Mouse (Mus musculus) mouse trophoblast stem cell (cell line): Measurements from ENCODE around the gene Rnf146.
"Not testable (repeated sequence)": the region's sequence is repeated elsewhere in the genome, so short reads cannot be mapped to it uniquely, and the experiment has no call there.

Experiments used
- in situ Hi-C, 2 experiments: fragments of 300-500 bp; cut with MseI, MboI; formaldehyde crosslinking; loops; 2 replicates in 1 of 2; 3 replicates in 1 of 2; pipeline ENCODE4 v1.15.1; 2025

Rnf146 gene

DNA sequence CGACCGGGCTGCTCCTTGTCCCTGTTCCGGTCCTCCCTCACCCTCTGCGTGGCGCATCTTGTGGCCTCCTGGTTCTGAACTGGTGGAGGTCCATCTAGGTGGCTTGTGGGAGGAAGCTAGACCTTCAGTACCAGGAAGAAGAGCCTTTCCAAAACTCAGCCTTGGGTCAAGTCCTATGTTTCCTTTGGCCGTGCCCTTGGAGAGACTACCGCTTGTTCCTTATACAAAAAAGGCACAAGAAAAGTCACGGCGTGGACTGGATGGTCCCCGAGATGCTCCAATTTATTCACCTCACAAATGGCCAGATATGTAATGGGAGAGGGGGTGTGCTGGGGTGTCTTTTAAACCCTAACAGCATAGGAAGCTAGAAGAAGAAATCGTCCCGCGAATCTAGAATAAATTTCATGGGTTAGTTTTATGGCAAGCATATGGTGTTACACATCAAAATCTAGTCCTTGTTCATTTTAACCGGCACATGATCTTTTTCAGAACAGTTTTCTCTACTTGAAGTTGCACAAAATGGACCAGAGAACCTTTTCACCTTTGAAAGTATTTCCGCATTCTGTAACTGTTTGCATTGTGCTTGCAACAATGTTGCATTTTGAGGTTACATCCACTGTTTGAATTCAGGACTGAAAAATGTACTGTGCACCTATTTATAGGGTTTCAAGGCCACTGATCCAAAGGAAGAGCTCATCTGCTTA lies at the start of gene Rnf146:
TSS of gene Rnf146 (minus strand) at position 246 of the 704 bp plus-strand sequence.
- in situ Hi-C loops = no loop called here

GRCm38 (mm10) chr10:29402656-29403268 lies 40.5 kb upstream of the Rnf146 start:
- in situ Hi-C loops = no loop called here

DNA sequence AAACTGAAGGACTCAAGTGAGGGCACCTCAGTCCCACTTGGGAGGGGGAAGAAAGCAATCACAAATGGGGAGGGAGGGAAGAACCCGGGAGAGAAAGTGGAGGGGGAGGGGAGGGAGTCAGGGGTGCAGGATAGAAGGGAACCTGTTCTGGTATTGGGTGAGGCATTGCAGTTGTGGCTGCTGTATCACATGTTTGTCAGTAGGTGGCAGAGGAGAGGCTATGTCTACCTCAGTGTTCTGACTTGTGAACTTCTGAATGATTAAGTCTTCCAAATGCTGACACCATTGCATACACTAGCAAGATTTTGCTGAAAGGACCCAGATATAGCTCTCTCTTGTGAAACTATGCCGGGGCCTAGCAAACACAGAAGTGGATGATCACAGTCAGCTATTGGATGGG lies 32.6 kb upstream of the Rnf146 start:
- in situ Hi-C loops = not testable (repeated sequence)

DNA sequence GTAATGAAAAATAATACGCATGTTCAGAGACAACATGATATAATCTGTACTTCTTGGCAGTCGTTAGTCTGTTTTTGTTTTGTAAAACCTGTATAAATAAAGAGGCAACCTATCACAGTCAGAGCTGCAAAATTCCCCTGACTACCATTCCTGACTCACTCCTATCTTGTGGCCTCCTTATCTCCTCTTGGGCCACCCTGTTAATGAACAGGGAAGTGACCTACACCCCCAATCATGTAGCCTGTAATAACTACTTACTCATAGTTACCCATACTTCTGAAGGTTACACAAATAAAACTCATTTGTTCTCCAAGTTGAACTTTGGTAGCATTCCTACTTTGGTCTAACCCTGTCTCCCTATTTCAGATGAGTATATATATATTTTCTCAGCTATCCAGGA lies 19.3 kb upstream of the Rnf146 start:
- in situ Hi-C loops = no loop called here

DNA sequence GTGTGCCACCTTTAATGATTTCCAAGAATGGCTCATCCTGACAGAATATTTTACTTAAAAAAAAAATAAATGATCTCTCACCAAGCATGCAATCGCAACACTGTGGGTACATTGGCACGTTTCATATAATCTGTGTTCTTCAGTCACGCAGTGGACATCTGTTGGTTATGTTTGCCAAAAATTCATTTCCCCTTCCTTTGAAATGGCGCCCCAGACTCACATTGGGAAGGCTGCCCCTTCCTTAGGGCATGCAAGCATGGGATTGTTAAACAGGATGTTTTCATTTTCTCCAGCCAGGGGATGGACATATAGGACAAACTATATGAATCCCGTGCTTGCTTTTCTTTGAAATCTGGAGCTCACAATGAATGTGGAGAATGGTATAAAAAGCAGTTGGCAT lies 11.8 kb upstream of the Rnf146 start:
- in situ Hi-C loops = no loop called here

GRCm38 (mm10) chr10:29361464-29362196 lies 612 bp downstream of the Rnf146 start:
- in situ Hi-C loops = no loop called here

DNA sequence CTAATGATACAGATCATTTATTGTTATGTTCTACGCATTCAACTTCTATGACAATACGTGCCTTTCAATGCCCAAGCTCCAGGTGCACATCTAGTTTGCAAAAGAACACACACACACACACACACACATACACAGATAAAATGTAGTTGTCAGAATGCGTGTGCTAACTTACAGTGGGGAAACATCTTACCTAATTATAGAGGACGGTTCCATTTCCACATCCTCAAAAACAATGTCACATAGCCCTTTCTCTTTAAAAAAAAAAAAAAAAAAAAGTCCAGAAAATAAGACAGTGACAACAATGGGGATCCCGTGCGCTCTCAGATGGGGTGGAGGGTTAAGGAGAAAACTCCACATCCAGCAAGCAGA lies 1.2 kb downstream of the Rnf146 start:
- in situ Hi-C loops = no loop called here

GRCm38 (mm10) chr10:29354183-29354582 lies 8.1 kb downstream of the Rnf146 start:
- in situ Hi-C loops = no loop called here

GRCm38 (mm10) chr10:29352575-29352974 lies 9.7 kb downstream of the Rnf146 start:
- in situ Hi-C loops = no loop called here

DNA sequence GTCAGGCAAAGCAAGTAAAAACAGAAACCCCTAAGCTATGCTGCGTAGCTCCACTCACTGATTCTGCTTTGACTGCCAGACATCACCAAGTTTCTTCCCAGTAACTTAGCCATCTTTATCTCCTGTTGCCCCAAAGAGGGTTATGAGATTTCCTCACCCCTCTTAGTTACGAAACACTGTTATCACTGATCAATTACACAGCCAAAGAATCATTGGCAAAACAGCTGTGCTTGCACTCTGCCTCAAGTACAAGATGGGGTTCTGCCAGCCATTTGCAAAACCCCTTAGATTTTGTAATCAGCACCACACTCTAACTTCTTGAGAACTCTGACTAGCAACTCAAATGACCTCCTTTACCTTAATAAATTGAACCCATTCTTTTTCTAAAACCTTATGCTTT lies 10.8 kb downstream of the Rnf146 start:
- in situ Hi-C loops = no loop called here

DNA sequence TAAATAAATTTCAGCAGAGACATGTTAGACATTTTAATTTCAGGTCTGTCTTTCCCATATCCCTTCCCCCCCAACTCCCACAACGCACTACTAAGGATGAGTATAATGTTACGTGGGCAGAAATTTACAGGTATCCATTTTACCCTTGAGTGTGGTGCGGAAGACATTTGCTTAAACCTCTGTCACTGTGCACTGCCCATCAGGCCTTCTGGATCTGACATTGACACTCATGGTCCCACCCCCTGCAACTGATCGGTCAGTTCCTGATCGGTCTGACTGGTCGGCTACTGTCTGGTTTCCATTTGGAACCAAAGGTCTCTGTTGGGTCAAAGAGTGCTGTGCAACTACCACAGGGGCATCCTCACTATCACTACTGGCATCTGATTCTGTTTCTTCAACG lies 15.6 kb downstream of the Rnf146 start:
- in situ Hi-C loops = loop anchor here in 1 of 2 experiments (25.0 kb wide), 1 partner anchor 259 kb away; no protein-coding TSS in a partner anchor

DNA sequence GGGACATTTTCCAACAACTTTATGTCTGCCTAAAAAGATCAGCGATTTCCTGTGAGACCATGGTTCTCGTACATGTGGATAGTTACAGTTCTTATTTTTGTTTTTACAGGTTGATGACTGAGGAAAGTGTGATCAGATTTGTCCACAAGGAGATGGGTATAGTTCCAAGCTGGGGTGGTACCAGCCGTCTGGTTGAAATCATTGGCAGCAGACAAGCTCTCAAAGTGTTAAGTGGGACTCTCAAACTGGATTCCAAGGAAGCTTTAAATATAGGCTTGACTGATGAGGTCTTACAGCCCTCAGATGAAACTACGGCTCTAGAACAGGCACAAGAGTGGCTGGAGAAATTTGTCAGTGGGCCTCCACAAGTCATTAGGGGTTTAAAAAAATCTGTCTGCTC lies 18.0 kb downstream of the Rnf146 start:
- in situ Hi-C loops = loop anchor here in 1 of 2 experiments (25.0 kb wide), 1 partner anchor 257 kb away; no protein-coding TSS in a partner anchor

GRCm38 (mm10) chr10:29338355-29339056 lies 23.7 kb downstream of the Rnf146 start:
- in situ Hi-C loops = loop anchor here in 1 of 2 experiments (25.0 kb wide), 1 partner anchor 251 kb away; no protein-coding TSS in a partner anchor

DNA sequence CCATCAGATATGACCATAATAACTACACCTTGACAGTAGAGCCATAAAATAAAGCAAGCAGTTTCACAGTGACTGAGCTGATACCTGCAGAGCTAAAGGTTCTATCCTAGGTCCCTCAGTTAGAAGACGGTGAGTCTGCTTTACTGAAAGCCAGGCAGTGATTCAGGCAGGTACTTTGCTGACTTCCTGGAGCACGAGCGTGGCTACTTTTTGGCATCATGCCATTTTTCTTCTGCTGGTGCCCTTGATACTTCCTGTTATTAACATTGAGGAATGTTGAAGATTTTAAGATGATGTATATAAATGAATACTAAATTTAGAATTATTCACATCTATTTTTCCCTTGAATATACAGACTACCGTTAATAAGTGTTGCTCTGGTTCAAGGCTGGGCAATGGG lies 28.4 kb downstream of the Rnf146 start:
- in situ Hi-C loops = loop anchor here in 1 of 2 experiments (25.0 kb wide), 1 partner anchor 247 kb away; no protein-coding TSS in a partner anchor

DNA sequence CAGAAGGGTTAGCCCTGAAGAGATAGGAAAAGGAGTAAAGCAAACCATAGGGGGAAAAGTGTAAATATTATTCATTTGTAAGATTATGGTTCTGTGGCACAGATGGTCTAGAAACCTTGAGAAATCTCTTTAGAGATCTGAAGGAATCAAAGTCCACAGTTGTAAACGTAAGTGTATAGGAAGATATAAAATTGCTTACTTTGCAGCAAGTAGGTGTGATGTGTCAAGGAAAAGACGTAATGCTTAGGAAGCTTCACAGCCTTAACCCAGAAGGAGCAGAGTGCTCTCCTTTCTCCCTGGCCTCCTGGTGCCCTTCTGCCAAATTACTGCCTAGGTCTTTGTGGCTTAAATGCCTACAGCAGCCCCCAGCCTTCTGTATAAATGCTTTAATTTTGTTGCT lies 37.4 kb downstream of the Rnf146 start:
- in situ Hi-C loops = loop anchor here in 1 of 2 experiments (25.0 kb wide), 1 partner anchor 238 kb away; no protein-coding TSS in a partner anchor

DNA sequence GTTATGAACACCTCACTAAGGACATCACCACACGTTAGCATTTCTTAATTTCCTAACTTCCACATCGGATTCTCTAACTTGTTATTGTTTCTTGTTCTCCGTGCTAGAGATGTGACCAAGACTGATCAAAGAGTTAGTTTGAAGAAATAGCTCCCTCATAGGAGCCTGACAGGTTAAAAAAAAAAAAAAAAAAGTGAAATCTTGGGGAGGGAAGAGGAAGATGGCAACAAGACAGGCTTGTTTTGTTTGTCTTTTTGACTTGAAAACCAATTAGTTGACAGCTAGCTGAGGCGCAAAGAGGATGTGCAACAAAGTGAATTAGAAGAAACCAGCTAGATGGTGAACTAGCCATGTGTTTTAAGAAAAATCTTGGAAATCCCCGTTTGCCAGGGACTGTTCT lies 48.3 kb downstream of the Rnf146 start:
- in situ Hi-C loops = no loop called here

DNA sequence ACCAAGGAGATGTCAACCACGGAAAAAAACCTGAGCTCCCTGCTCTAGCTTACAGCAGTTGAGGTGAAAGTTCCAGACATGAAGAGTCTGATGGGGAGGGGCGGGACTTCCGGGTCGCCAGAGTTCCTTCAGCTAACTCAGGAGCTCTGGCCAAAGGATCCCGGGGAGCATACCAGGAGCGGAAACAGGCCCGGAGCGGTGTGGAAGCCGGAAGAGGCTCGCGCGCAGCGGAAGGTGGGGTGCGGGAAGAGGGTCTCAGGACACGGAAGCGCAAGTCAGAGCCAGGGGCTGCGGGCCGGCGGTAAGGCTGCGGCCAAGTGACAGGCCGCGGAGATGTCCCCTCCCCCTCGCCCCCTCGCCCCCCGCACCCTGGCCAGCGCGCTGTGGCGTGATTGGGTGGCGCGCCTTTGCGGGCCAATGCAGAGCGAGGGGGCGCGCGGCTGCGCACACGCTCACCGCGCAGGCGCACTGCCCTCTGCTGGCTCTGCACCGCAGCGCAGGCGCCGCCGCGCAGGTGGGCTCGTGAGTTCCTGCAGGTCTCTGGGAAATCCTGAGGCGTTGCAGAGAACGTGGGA lies 49.1 kb downstream of the Rnf146 start, which contains the start of gene Echdc1:
TSS of gene Echdc1 (plus strand) at position 103 of the 575 bp plus-strand sequence.
- in situ Hi-C loops = no loop called here

GRCm38 (mm10) chr10:29311480-29312219 lies 50.6 kb downstream of the Rnf146 start:
- in situ Hi-C loops = no loop called here

DNA sequence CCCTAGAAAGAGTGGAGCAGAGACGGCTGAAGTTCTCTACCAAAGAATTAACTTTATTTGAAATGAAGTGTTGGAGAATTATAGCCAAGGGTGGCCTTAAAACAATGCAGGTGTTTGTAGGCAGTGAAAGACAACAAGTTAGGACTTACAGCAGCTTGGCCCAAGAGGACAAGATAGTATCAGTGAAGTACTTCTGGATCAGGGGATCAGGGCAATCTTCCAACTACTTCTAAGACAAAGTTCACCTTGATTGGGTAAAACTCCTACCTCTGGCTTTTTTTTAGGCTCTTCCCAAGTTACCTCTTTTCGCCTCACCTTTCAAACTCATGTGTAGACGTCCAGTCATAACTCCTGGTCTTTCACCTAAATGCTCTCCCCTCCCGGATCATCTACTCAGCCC lies 60.0 kb downstream of the Rnf146 start:
- in situ Hi-C loops = no loop called here
